Mouse (Mus musculus) layer of hippocampus, adult 9-11 months (tissue): ENCODE results near the gene Hist1h2ab.
"Not testable (repeated sequence)": the region's sequence is repeated elsewhere in the genome, so short reads cannot be mapped to it uniquely, and the experiment has no call there.

Experiments
- DNase-seq: peaks from one replicate; pipeline ENCODE4 v3.0.0; 2022

The Hist1h2ab gene

GRCm38 (mm10) chr13:23750839-23751477 is at the start of gene Hist1h2ab:
Gene Hist1h2ab, plus strand, starts transcription at chr13:23751126.
- not testable (repeated sequence) for DNase-seq

DNA sequence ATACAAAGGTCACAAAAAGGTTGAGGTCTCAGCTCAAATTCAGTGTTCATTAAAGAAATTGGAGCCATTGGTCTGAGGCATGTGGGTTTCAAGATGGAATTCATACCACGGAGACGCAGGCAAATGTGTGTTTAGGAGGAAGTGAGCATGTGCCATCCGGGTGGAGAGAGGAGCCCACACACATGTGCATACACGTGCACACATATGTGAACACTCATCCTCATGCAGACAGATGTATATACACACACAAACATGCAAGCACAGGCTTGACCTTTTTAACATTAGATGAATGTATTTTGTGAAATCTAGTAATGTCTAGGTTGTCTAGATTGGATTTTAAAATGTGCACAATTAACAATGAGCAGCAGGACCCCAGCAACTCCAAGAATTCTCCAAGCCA is 48.7 kb upstream of the Hist1h2ab start:
- no peak for DNase-seq

GRCm38 (mm10) chr13:23702801-23703200 is 48.1 kb upstream of the Hist1h2ab start:
- not testable (repeated sequence) for DNase-seq

- DNase-seq, result no peak
These were observed 45.1 kb upstream of the Hist1h2ab start for GRCm38 (mm10) chr13:23705751-23706356.

- no peak for DNase-seq
These were observed 44.2 kb upstream of the Hist1h2ab start for GRCm38 (mm10) chr13:23706771-23707170.

DNA sequence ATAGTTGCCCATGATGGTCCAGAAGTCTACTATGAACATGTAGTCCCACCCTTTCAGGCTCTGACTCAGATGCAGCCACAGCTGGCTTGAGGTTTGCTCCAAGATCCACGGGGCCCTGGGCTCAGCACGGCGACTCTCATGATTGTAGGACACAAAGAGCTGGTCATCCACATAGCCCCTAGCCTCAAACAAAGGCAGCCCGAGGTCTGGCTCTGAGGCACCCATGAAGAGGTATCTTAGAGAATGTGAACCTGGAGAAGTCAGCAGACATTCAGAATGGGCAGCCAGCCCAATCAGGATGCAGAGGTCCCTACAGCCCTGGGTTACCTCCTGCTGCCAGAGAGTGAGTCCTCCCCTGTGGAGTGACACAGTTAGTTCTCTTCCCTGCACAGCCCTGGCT is 42.9 kb upstream of the Hist1h2ab start:
- no peak for DNase-seq

DNA sequence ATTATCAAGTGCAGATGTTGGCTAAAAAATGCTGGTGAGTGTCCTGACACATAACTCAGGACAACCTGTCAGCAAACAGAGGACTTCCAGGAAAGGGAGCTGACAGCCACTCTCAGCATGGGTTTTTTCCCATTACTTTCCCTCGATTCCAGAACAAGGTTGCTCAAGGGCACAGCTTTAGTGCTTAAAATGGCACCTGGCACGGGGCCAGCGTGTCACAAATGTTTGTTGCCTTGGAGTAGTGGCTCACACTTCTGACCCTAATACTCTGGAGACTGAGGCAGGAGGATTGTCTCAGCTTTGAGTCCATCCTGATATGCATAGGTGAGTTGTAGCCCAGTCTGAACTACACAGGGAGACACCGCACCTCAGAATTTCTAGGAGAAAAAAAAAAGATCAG is 42.3 kb upstream of the Hist1h2ab start:
- DNase-seq, result no peak

- no peak for DNase-seq
These were observed 41.1 kb upstream of the Hist1h2ab start for GRCm38 (mm10) chr13:23709714-23710373.

DNA sequence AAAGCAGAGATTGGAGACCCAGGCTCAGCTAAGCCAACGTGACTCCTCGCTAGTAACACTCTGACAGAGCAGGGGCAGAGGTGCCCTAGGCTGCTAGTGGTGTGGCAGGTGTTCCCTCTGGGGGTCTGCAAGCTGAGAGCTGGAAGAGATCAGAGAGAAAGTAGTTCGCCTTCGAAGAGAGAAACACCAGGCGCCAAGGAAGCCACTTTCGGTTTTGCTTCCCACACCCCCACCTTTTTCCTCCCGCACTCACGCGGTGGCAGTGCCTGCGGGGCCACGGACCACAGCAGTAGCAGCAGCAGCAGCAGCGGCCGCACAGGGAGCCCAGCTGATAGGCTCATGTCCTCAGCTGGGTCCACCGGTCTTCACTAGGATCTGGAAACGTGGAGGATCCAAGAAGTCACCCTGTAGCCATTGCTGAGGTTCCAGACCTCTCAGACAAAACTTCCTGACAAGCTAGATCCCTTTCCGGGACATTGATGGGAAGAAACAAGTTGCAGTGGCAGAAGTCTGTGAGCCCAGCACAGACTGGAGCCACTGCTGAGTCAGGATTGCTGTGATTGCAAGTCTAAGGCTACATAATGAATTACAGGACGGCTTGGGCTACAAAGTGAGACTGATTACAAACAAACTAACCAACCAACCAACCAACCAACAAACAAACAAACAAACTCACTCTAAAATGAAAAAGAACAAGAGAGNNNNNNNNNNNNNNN is 40.4 kb upstream of the Hist1h2ab start, which contains the start of gene Hfe:
Gene Hfe, minus strand, starts transcription at position 481 of the 716 bp plus-strand sequence.
- no peak for DNase-seq

DNA sequence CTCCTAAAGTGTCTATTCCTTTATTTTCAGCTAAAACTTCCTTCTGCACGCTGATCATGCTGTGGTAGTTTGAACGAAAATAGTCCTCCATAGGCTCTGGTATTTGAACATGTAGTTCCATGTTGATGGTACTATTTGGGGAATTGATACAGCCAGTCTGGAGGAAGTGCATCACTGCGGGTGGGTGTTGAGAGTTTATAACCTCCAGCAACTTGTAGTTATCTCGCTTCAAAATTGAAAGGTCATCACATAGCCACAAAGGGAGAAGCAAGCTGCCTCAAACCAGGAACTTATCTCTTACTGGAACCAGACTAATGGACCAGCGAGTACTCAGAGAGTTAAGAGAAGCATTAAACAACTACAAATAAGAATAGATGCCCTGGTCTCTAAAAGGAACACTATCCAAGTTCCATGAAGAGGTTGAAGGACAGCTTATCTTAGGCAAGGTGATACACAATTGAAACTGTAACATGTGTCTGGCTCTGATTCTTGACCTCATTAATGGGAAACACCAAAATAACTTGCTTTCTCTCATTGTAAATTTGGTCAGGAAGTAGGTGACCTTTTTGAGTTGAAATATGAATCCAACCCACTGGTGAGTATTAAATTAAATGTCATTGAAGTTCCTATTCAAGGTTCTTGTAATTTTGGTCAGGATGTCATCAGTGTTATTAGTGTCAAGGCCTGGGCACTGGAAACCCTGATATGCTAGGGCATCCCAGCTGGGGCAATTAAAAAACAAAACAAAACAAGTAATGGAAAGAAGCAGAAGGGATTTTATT is 34.5 kb upstream of the Hist1h2ab start:
- no peak for DNase-seq

GRCm38 (mm10) chr13:23717176-23717575 is 33.8 kb upstream of the Hist1h2ab start:
- no peak for DNase-seq

GRCm38 (mm10) chr13:23717593-23718245 is 33.2 kb upstream of the Hist1h2ab start:
- not testable (repeated sequence) for DNase-seq

- DNase-seq, result no peak
These were observed 26.7 kb upstream of the Hist1h2ab start for GRCm38 (mm10) chr13:23724239-23724638.

DNA sequence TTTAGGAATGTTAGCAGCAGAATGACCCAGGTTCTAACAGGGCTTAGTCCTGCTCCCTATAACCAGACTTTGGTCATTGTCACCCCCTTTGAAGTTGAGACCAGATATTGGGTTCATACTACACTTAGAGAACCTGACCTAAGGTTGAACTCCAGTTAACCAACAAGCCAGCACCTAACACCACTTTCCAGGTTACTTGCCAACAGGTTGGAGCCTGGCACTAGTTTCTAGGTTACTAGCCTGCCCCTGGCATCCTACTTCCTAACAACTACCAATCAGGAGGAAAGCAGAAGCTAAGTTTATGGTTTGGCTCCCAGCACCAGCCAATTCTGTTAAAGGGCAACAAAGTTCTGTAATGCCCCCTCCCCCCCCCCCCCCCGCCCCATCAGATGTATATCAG is 25.7 kb upstream of the Hist1h2ab start:
- DNase-seq, result no peak

DNA sequence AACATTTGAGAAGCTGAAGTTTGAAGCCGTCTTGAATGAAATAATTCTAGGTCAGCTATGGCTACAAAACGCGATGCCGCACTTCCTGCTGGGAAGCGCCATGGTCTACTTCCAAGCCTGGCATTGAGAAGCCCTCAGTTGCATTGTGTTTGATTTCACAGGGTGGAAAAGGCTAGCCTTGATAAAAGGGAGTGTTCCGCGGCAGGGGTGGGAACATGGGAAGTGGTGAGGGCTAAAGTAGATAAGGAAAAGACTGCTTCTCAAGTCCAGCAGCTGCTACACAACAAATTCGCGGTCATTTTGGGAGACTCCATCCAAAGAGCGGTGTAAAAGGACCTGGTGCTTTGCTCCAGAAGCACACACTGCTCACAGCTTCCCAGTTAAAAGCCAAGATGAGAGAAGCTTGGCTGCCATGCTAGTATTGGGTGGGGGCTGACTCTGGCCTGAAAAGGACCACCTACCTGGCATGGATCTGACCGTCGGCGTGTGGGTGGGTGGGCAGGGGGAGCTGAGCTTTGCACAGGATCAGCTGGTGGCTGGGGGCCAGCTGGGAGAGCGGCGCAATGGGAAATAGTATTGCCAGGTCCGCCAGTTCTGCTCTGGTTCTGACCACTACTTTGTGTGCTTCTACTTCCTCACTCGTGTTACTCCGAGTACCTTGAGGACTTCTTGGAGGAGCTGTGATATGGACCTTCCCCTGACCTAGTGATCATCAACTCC is 22.3 kb upstream of the Hist1h2ab start:
- no peak for DNase-seq

DNA sequence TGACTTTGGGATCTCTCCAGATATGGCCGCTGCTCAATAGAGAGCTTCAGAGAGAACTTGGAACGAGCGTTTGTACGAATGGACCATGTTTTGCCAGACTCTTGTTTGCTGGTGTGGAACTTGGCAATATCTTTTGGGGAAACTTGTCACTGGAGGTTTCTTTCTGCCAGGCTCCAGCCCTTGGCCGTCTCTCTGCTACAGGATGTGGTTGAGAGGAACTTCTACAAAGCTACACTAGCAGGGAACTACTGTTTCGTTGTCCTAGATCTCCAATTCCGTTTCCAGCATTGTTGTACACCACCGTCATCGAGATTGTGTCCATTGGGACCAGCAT is 21.8 kb upstream of the Hist1h2ab start:
- no peak for DNase-seq

DNA sequence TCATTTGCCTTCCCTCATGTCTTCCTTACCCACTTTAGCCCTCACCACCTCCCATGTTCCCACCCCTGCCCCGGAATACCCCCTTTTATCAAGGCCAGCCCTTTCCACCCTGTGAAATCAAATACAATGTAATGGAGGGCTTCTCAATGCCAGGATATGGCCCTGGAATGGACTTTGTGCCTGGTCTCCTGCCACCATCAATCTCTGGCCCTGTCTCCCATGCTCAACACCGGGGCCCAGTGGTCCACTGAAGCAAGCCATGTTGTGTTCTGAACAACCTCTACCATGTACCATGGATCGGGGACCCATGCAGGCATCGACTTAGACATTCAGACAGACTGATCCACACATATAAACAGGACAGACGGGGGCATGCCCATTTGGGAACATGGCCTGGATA is 21.2 kb upstream of the Hist1h2ab start:
- DNase-seq, result no peak

DNA sequence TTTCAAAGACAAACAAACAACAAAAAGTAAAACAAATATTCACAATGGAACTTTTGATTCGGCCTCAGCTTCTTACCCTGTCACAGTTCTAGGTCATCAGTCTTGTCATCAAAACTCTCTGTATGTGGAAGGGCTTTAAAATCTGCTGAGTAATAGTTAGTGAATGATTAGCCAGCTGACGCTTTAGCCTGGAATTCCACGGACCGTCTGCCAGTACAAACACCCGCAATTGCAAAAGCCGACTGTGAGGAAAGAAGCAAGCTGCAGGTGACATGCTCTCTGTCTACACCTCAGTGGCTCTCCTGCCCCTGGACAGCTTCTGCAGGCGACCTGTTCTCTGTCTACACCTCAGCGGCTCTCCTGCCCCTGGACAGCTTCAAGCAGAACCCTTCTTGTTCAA is 20.4 kb upstream of the Hist1h2ab start:
- no peak for DNase-seq

DNA sequence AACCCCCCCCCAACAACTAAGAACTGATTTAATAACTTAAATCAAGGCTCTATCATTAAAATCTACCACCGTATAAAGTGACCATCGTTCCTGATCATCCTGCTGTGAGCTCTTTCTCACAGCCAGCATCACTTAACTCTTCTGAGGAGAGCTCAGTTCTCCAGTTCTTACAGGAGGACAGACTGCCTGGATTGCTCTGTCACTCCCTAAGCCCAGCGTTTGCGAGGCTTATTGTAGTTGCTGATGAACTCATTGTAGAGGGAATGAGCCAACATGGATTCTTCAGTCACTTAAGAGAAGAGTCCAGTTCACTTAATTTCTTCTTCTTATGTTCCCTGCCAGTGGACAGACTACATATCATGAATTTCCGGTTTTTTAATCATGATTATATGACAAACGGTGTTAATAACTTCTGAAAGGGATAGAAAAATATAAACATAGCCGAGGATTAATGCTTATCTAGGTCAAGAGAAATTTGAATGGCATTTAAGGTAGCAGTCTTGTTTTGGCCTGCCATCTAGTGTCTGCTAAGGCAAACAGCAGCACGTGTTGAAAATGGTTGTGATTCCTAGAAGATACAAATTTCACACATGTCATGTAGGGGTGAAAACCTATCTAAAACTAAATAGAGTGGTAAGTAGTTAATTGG is 18.6 kb upstream of the Hist1h2ab start:
- DNase-seq, result no peak

- no peak for DNase-seq
These were observed 13.8 kb upstream of the Hist1h2ab start for GRCm38 (mm10) chr13:23737091-23737490.

DNA sequence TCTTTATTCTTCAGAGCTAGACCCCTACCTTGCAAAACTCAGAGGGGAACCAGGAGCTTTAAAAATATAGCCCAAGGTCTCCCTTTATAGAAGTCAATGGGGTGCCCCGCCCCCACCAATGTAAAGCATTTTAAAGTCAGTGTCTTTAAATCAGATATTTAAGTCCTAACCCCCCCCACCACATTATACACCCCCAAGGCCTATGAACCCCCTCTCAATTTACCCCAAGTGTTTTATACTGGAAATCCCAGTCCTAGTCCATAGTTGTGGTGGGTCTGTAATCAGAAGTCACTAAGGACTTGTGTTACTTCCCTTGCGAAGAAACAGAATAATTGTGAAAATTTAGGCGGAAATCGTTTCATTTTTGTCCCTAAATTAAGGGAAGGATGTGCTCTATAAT is 12.9 kb upstream of the Hist1h2ab start:
- no peak for DNase-seq
